Mouse (Mus musculus) midbrain, embryonic 11.5 days (tissue): Measurements from ENCODE around the gene Pcdh19. TPM values are rescaled to one million over a fixed set of nuclear protein-coding genes. Genes with fewer than 3 reads are reported as not detected.
A peak's percentile ranks its signal among the peaks of the same experiment; 100 is the strongest.

ENCODE experiments used
- ATAC-seq: fragments of 200-750 bp; cut with Nextera tagmentation; 2 replicates; pipeline ENCODE4 v1.8.0; 2017; ENCODE audit warnings: moderate TSS enrichment, moderate library complexity; ENCODE audit not compliant: low FRiP score
- DNase-seq: peaks from one replicate; pipeline ENCODE4 v3.0.0; 2015; ENCODE audit warnings: low spot score; ENCODE audit errors: missing footprints
- H3K27ac ChIP-seq: fragments of 300-500 bp; sonication (generic); 2 replicates; pipeline ENCODE4 v1.5.1; 2014; ENCODE audit warnings: low read depth, low read length
- H3K27me3 ChIP-seq: fragments of 300-500 bp; sonication (generic); 2 replicates; pipeline ENCODE4 v1.6.1; 2014; ENCODE audit warnings: mild to moderate bottlenecking, low read length, moderate library complexity, mixed read lengths; ENCODE audit not compliant: control insufficient read depth, insufficient read depth
- H3K36me3 ChIP-seq: fragments of 300-500 bp; sonication (generic); 2 replicates; pipeline ENCODE4 v1.6.1; 2014; ENCODE audit warnings: mild to moderate bottlenecking, low read length, moderate library complexity, mixed read lengths; ENCODE audit not compliant: control insufficient read depth, insufficient read depth
- H3K4me1 ChIP-seq: fragments of 300-500 bp; sonication (generic); 2 replicates; pipeline ENCODE4 v1.6.1; 2014; ENCODE audit warnings: low read length; ENCODE audit not compliant: control insufficient read depth, insufficient read depth
- H3K4me2 ChIP-seq: fragments of 300-500 bp; sonication (generic); 2 replicates; pipeline ENCODE4 v1.6.1; 2014; ENCODE audit warnings: mild to moderate bottlenecking, moderate library complexity
- H3K4me3 ChIP-seq: fragments of 300-500 bp; sonication (generic); 2 replicates; pipeline ENCODE4 v1.5.1; 2014; ENCODE audit warnings: low read depth, low read length
- H3K9ac ChIP-seq: fragments of 300-500 bp; sonication (generic); 2 replicates; pipeline ENCODE4 v1.6.1; 2014; ENCODE audit warnings: low read length
- H3K9me3 ChIP-seq: fragments of 300-500 bp; sonication (generic); 2 replicates; pipeline ENCODE4 v1.6.1; 2016; ENCODE audit warnings: low read length; ENCODE audit not compliant: control insufficient read depth
- WGBS: fragments of 180-500 bp; shearing (Covaris S2); extraction: QIAGEN DNeasy Blood & Tissue Kit; methylation state at CpG from one replicate; pipeline ENCODE4 v1.1.7; 2014; 5-methylcytosine and 5-hydroxymethylcytosine counted together
- polyA plus RNA-seq: library from polyadenylated mRNA; unstranded; fragments of >200 nt; fragmentation: Nextera tagmentation; extraction: Ambion mirVana; gene quantifications from 2 replicates; pipeline ENCODE4 v1.2.1, GENCODE M21; 2014

Gene Pcdh19
- polyA plus RNA-seq, 1 experiment from 2014 or later, result 3.8 TPM

- ATAC-seq (no peak), DNase-seq (no peak)
- Histone ChIP-seq H3K27ac (no peak overlapping the region), H3K9me3 (no peaks in the 10 kb centered on the region), H3K4me1 (no peaks in the 10 kb centered on the region), H3K27me3 (no peaks in the 10 kb centered on the region; the same call in none of the 2 replicates), H3K9ac (no peak overlapping the region), H3K4me3 (no peak overlapping the region), H3K4me2 (no peak overlapping the region), H3K36me3 (no peaks in the 10 kb centered on the region)
- 61% methylated on average over 2 of the region's 2 CpGs for WGBS
Observed at GRCm38 (mm10) chrX:133647809-133648208, 41.0 kb downstream of the Pcdh19 start.

GRCm38 (mm10) chrX:133639445-133639844, 49.3 kb downstream of the Pcdh19 start:
- peaks cover 3% of the 10 kb centered on the region; the same call in 1 of the 2 replicates for H3K27me3 ChIP-seq
- no peak for DNase-seq
- no peak overlapping the region for H3K4me2 ChIP-seq
- H3K36me3 ChIP-seq, result no peaks in the 10 kb centered on the region
- ATAC-seq, result no peak
- no peaks in the 10 kb centered on the region for H3K4me1 ChIP-seq
- H3K9ac ChIP-seq, result no peak overlapping the region
- H3K4me3 ChIP-seq, result no peak overlapping the region
- no peaks in the 10 kb centered on the region for H3K9me3 ChIP-seq
- no peak overlapping the region for H3K27ac ChIP-seq

GRCm38 (mm10) chrX:133629538-133629937, 59.2 kb downstream of the Pcdh19 start:
- H3K4me1 ChIP-seq, result no peaks in the 10 kb centered on the region
- no peak overlapping the region for H3K4me3 ChIP-seq
- no peaks in the 10 kb centered on the region for H3K36me3 ChIP-seq
- no peak for ATAC-seq
- no peak overlapping the region for H3K9ac ChIP-seq
- peaks cover 3% of the 10 kb centered on the region; the same call in 1 of the 2 replicates for H3K27me3 ChIP-seq
- H3K4me2 ChIP-seq, result no peak overlapping the region
- no peak for DNase-seq
- H3K27ac ChIP-seq, result no peak overlapping the region
- no peaks in the 10 kb centered on the region for H3K9me3 ChIP-seq
- WGBS, result 78% methylated on average over 8 of the region's 8 CpGs

- Histone ChIP-seq H3K4me2 (no peak overlapping the region), H3K27ac (no peak overlapping the region), H3K36me3 (no peaks in the 10 kb centered on the region), H3K27me3 (no peaks in the 10 kb centered on the region), H3K4me3 (no peak overlapping the region), H3K9me3 (no peaks in the 10 kb centered on the region), H3K9ac (no peak overlapping the region), H3K4me1 (no peaks in the 10 kb centered on the region)
- ATAC-seq, result no peak
- 67% methylated on average over 1 of the region's 1 CpGs for WGBS
- no peak for DNase-seq
Observed at GRCm38 (mm10) chrX:133618222-133618621, 70.6 kb downstream of the Pcdh19 start.

GRCm38 (mm10) chrX:133605828-133606227, 83.0 kb downstream of the Pcdh19 start:
- Histone ChIP-seq H3K36me3 (no peaks in the 10 kb centered on the region), H3K4me2 (no peak overlapping the region), H3K4me1 (no peaks in the 10 kb centered on the region), H3K27ac (no peak overlapping the region), H3K9me3 (no peaks in the 10 kb centered on the region), H3K4me3 (no peak overlapping the region), H3K27me3 (no peaks in the 10 kb centered on the region), H3K9ac (no peak overlapping the region)
- no peak for DNase-seq
- ATAC-seq, result no peak
- WGBS, result 83% methylated on average over 4 of the region's 4 CpGs

- no peaks in the 10 kb centered on the region for H3K36me3 ChIP-seq
- no peak overlapping the region for H3K9ac ChIP-seq
- H3K4me2 ChIP-seq, result no peak overlapping the region
- H3K9me3 ChIP-seq, result no peaks in the 10 kb centered on the region
- ATAC-seq (peak; percentile 62; the same call in 1 of the 2 replicates), DNase-seq (no peak)
- no peak overlapping the region for H3K4me3 ChIP-seq
- H3K27ac ChIP-seq, result no peak overlapping the region
- H3K4me1 ChIP-seq, result no peaks in the 10 kb centered on the region
- 60% methylated on average over 4 of the region's 4 CpGs for WGBS
- no peaks in the 10 kb centered on the region for H3K27me3 ChIP-seq
Observed at GRCm38 (mm10) chrX:133604272-133604671, 84.5 kb downstream of the Pcdh19 start.

- H3K27me3 ChIP-seq, result no peaks in the 10 kb centered on the region
- no peak for ATAC-seq
- no peaks in the 10 kb centered on the region for H3K36me3 ChIP-seq
- no peaks in the 10 kb centered on the region for H3K4me1 ChIP-seq
- no peak overlapping the region for H3K4me3 ChIP-seq
- no peak for DNase-seq
- H3K9me3 ChIP-seq, result no peaks in the 10 kb centered on the region
- H3K4me2 ChIP-seq, result no peak overlapping the region
- no peak overlapping the region for H3K27ac ChIP-seq
- H3K9ac ChIP-seq, result no peak overlapping the region
- WGBS, result 76% methylated on average over 2 of the region's 2 CpGs
Observed at GRCm38 (mm10) chrX:133602068-133602467, 86.7 kb downstream of the Pcdh19 start.

GRCm38 (mm10) chrX:133601658-133602057, 87.1 kb downstream of the Pcdh19 start:
- ATAC-seq, result no peak
- Histone ChIP-seq H3K27ac (no peak overlapping the region), H3K36me3 (no peaks in the 10 kb centered on the region), H3K4me1 (no peaks in the 10 kb centered on the region), H3K4me2 (no peak overlapping the region), H3K9me3 (no peaks in the 10 kb centered on the region), H3K27me3 (no peaks in the 10 kb centered on the region), H3K4me3 (no peak overlapping the region), H3K9ac (no peak overlapping the region)
- no peak for DNase-seq
- WGBS, result 82% methylated on average over 1 of the region's 1 CpGs

- no peak for ATAC-seq
- Histone ChIP-seq H3K4me3 (no peak overlapping the region), H3K4me1 (no peaks in the 10 kb centered on the region), H3K36me3 (no peaks in the 10 kb centered on the region), H3K9ac (no peak overlapping the region), H3K27me3 (no peaks in the 10 kb centered on the region), H3K9me3 (no peaks in the 10 kb centered on the region), H3K27ac (no peak overlapping the region), H3K4me2 (no peak overlapping the region)
- WGBS, result 68% methylated on average over 2 of the region's 2 CpGs
- DNase-seq, result no peak
Observed at GRCm38 (mm10) chrX:133601195-133601594, 87.6 kb downstream of the Pcdh19 start.
